Mouse (Mus musculus): ENCODE measurements around the gene Trdn.

The Trdn gene

DNA sequence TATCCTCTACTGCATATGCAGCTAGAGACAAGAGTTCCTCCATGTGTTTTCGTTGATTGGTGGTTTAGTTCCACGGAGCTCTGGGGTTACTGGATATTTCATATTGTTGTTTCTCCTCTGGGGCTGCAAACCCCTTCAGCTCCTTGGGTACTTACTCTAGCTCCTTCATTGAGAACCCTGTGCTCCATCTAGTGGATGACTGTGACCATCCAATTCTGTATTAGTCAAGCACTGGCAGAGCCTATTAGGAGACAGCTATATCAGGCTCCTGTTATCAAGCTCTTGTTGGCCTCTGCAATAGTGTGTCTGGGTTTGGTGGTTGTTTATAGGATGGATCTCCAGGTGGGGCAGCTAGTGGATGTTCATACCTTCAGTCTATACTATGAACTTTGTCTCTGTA, 290.2 kb downstream of the Trdn start:
- no peak for ATAC-seq (ENCODE audit: low TSS enrichment)

DNA sequence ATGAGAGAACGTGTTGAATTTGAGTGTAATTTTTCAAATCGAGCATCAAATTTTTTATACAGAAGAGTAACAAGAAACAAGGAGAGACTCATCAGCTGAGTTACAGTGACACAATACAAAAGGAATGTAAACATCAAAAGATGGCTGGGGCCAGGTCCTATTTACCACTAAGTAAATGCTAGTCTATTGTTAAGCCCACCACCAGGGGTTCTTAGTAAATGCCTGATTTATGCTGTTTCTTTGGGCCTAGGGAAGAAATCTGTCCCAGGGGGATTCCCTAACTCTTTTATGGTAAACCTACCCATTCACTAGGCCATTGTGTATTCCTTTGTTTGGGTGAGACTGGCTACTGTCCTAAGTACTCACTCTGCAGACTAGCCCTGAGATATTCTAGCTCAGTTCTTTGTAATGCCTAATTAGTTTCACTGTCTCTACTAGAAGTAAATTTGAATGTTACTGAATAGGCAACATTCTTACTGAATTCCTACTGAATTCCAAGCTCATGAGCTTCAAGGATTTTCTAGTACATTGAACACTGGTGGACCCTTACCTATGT, 295.2 kb downstream of the Trdn start:
- no peak for ATAC-seq (ENCODE audit: low TSS enrichment)

All from frontal cortex, adult (tissue).